Mouse (Mus musculus) bone marrow macrophage, adult 2 months (primary cell): ENCODE data around the gene Lrrc3c.

Experiments
- CTCF ChIP-seq: IDR thresholded peaks from 2 replicates; pipeline ENCODE4 v1.5.1; 2012; ENCODE audit warnings: low read depth, mild to moderate bottlenecking, low read length, moderate library complexity
- POLR2A ChIP-seq: IDR thresholded peaks from 2 replicates; pipeline ENCODE4 v1.6.1; 2012; ENCODE audit warnings: mild to moderate bottlenecking, low read depth, low read length, borderline replicate concordance

DNA sequence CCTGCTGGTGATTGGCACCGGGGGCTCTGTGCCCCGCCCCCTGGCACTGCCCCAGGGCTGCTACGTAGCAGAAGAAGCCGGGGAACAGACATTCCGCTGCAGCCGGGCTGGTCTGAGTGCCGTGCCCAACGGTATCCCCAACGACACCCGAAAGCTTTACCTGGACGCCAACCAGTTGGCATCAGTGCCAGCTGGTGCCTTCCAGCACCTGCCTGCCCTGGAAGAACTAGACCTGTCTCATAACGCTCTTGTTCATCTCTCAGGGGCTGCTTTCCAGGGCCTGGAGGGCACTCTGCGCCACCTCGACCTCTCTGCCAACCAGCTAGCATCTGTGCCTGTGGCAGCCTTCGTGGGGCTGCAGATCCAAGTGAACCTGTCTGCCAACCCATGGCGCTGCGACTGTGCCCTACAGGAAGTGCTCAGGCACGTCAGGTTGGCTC lies 780 bp downstream of the Lrrc3c start:
- TF ChIP-seq POLR2A (no peak), CTCF (no peak)
